1 mouse cellular context compared by ENCODE assay signal in the genomic region with DNA sequence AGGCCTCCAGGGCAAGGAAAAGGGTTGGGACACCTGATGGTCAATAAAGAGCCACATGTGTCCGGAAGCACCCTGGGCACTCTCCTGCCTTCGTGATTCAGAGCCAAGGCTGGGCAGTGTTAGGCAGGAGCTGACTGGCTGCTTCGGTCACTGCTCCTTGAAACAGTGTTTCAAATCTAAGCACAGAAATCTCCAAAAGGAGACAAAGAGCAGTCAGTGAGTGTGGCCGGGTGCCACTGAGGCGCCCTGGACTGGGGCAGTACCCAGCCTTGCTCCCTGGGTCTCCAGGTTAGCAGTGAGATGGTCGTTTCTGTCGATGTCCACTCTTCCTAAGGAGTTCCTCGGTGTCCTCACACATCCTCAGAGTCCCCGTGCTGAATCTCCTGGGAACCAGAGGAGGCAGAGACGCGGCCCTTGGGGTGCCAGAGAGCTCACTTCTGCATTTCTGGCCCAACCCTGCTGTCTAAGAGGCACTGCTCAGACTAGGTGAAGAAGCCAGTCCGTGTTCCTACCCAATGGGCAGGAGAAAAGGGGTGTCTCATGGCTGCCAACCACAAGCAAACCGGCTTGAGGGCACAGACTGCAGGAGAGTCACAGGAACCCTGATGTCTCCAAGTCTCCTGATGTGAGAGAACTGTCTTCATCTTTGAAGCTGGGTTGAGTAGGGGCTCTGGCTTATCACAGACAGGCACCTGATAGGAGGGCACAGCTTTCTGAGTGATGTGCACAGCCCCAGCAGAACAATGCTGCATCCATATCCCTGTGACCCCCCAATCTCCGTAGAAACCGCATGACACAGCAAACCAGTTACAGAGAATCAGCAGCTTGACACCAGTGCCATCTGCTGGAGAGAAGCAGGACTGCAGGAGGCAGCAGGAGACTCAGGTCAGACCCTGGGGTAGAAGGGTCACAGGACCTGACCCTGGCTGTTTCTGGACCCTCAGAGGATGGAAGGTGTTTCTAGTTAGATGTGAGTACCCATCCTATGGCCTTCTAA.
TF ChIP-seq lines count a peak whose summit lies in the region.

No protein-coding gene starts in this region.

TF ChIP-seq in CH12.LX, 34 proteins besides CTCF, POLR2A, EP300 and RAD21:
- no peak for TF ChIP-seq ETS1 (conservative IDR thresholded peaks at IDR 0.05; ENCODE audit: low read depth, low read length)
- TF ChIP-seq MEF2A (IDR thresholded peaks at IDR 0.05; ENCODE audit: borderline replicate concordance, low read depth, low read length): no peak
- TF ChIP-seq CHD1 (IDR thresholded peaks at IDR 0.05; ENCODE audit: low read depth, low read length): no peak
- no peak for TF ChIP-seq JUND (conservative IDR thresholded peaks at IDR 0.05; ENCODE audit: low read depth, low read length)
- no peak for TF ChIP-seq ZMIZ1 (IDR thresholded peaks at IDR 0.05; ENCODE audit: low read depth, low read length)
- TF ChIP-seq GABPA (IDR thresholded peaks at IDR 0.05; ENCODE audit: insufficient replicate concordance, low read depth, low read length): no peak
- no peak for TF ChIP-seq HCFC1 (IDR thresholded peaks at IDR 0.05; ENCODE audit: low read depth, low read length)
- TF ChIP-seq TBP (conservative IDR thresholded peaks at IDR 0.05; ENCODE audit: low read depth, low read length): no peak
- no peak for TF ChIP-seq E2F4 (IDR thresholded peaks at IDR 0.05; ENCODE audit: insufficient replicate concordance, low read depth, low read length)
- no peak; the same call in 1 of the 2 replicates for TF ChIP-seq MAX (IDR thresholded peaks at IDR 0.05; ENCODE audit: low read length)
- peak; percentile 49 for TF ChIP-seq MXI1 (IDR thresholded peaks at IDR 0.05; ENCODE audit: low read depth, low read length)
- peak; percentile 88 for TF ChIP-seq ZC3H11A (IDR thresholded peaks at IDR 0.05; ENCODE audit: low read depth, low read length)
- TF ChIP-seq PAX5 (IDR thresholded peaks at IDR 0.05; ENCODE audit: low read length): no peak
- no peak for TF ChIP-seq MYC (IDR thresholded peaks at IDR 0.05; ENCODE audit: low read depth, low read length)
- TF ChIP-seq KAT2A (IDR thresholded peaks at IDR 0.05; ENCODE audit: insufficient replicate concordance, low read length): no peak
- no peak for TF ChIP-seq NRF1 (IDR thresholded peaks at IDR 0.05; ENCODE audit: low read depth, low read length)
- TF ChIP-seq POLR2AphosphoS2 (IDR thresholded peaks at IDR 0.05; ENCODE audit: low read depth, low read length): no peak
- TF ChIP-seq MAZ (IDR thresholded peaks at IDR 0.05; ENCODE audit: low read depth, low read length): no peak
- TF ChIP-seq BHLHE40 (IDR thresholded peaks at IDR 0.05; ENCODE audit: low read depth, low read length): peak; percentile 11; the same call in 1 of the 2 replicates
- TF ChIP-seq SIN3A (IDR thresholded peaks at IDR 0.05; ENCODE audit: low read length): 0 out of 2 replicates have a peak, but pooled peaks have one; percentile 30
- TF ChIP-seq RCOR1 (conservative IDR thresholded peaks at IDR 0.05; ENCODE audit: low read depth, low read length): no peak
- TF ChIP-seq MAFK (IDR thresholded peaks at IDR 0.05; ENCODE audit: insufficient replicate concordance, low read length): peak; percentile 95
- no peak for TF ChIP-seq USF1 (IDR thresholded peaks at IDR 0.05; ENCODE audit: low read depth, low read length)
- TF ChIP-seq SMC3 (IDR thresholded peaks at IDR 0.05; ENCODE audit: low read depth, low read length): peak; percentile 97
- TF ChIP-seq IRF4 (IDR thresholded peaks at IDR 0.05; ENCODE audit: low read depth, low read length): 0 out of 2 replicates have a peak, but pooled peaks have one; percentile 29
- TF ChIP-seq UBTF (IDR thresholded peaks at IDR 0.05; ENCODE audit: low read depth, low read length): no peak
- peak; percentile 55; the same call in 1 of the 2 replicates for TF ChIP-seq NELFE (IDR thresholded peaks at IDR 0.05; ENCODE audit: low read depth, low read length)
- TF ChIP-seq CHD2 (IDR thresholded peaks at IDR 0.05; ENCODE audit: low read length): no peak
- TF ChIP-seq ZNF384 (IDR thresholded peaks at IDR 0.05; ENCODE audit: low read depth, low read length): no peak
